Mouse (Mus musculus) hindbrain, embryonic 12.5 days (tissue): ENCODE results near the gene Nxpe5. TPM values are rescaled to one million over a fixed set of nuclear protein-coding genes. Genes with fewer than 3 reads are reported as not detected.

Experiments used
- ATAC-seq: fragments of 200-750 bp; cut with Nextera tagmentation; 2 replicates; pipeline ENCODE4 v1.8.0; 2017; ENCODE audit warnings: moderate TSS enrichment; ENCODE audit not compliant: low FRiP score
- H3K27ac ChIP-seq: fragments of 300-500 bp; sonication (generic); 2 replicates; pipeline ENCODE4 v1.5.1; 2016; ENCODE audit warnings: mild to moderate bottlenecking
- H3K27me3 ChIP-seq: fragments of 300-500 bp; sonication (generic); 2 replicates; pipeline ENCODE4 v1.6.1; 2016; ENCODE audit warnings: mild to moderate bottlenecking
- H3K36me3 ChIP-seq: fragments of 300-500 bp; sonication (generic); 2 replicates; pipeline ENCODE4 v1.6.1; 2016; ENCODE audit warnings: mild to moderate bottlenecking
- H3K4me1 ChIP-seq: fragments of 300-500 bp; sonication (generic); 2 replicates; pipeline ENCODE4 v1.6.1; 2016
- H3K4me2 ChIP-seq: fragments of 300-500 bp; sonication (generic); replicated peaks from 2 replicates; pipeline ENCODE4 v1.6.1; 2016; ENCODE audit warnings: mild to moderate bottlenecking
- H3K4me3 ChIP-seq: fragments of 300-500 bp; sonication (generic); 2 replicates; pipeline ENCODE4 v1.5.1; 2016; ENCODE audit warnings: mild to moderate bottlenecking
- H3K9ac ChIP-seq: fragments of 300-500 bp; sonication (generic); 2 replicates; pipeline ENCODE4 v1.6.1; 2016; ENCODE audit warnings: mild to moderate bottlenecking, moderate library complexity
- H3K9me3 ChIP-seq: fragments of 300-500 bp; sonication (generic); replicated peaks from 2 replicates; pipeline ENCODE4 v1.6.1; 2016; ENCODE audit warnings: mild to moderate bottlenecking
- WGBS: fragments of 180-500 bp; shearing (Covaris S2); methylation state at CpG from one replicate; pipeline ENCODE4 v1.1.7; 2016; 5-methylcytosine and 5-hydroxymethylcytosine counted together
- polyA plus RNA-seq: library from polyadenylated mRNA; unstranded; fragments of >200 nt; fragmentation: Nextera tagmentation; extraction: Ambion mirVana; gene quantifications from 2 replicates; pipeline ENCODE4 v1.2.1, GENCODE M21; 2016

Nxpe5 gene
- polyA plus RNA-seq, 1 experiment from 2014 or later = not detected

DNA sequence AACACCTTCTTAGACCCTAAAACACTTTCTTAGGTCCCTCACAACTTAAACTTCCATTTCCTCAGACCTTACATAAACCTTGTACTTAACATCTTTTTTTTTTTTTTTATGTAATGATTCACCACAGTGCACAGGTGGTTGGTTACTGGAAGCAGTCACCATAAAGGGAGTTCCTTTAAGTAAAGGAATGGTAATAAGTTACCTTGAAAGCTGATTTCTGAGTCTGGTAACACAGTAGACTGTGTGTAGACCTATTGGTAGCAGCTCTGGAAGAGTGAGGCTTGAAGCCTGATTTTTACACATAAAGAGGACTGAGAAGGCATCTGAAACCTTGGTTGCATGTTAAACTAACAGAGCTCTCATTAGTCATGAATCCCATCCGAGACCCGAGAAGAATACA is 5.8 kb upstream of the Nxpe5 start:
- H3K27me3 ChIP-seq = no peaks in the 10 kb centered on the region
- H3K9ac ChIP-seq = no peak overlapping the region
- WGBS = 67% methylated on average over 2 of the region's 2 CpGs

GRCm38 (mm10) chr5:138222111-138222510 is 3.6 kb upstream of the Nxpe5 start:
- no peaks in the 10 kb centered on the region for H3K27me3 ChIP-seq
- no peak for ATAC-seq
- no peaks in the 10 kb centered on the region for H3K4me1 ChIP-seq
- WGBS = 25% methylated on average over 4 of the region's 4 CpGs
- H3K36me3 ChIP-seq = no peaks in the 10 kb centered on the region
- no peak overlapping the region for H3K9ac ChIP-seq
- H3K4me3 ChIP-seq = no peak overlapping the region
- no peak overlapping the region for H3K27ac ChIP-seq
- H3K4me2 ChIP-seq = no peak overlapping the region
- peaks cover 5% of the 10 kb centered on the region; the same call in 1 of the 2 replicates for H3K9me3 ChIP-seq

More for the DNA sequence above, 5.8 kb upstream of the Nxpe5 start:
- no peaks in the 10 kb centered on the region for H3K36me3 ChIP-seq
- no peak overlapping the region for H3K4me3 ChIP-seq
- H3K9me3 ChIP-seq = peaks cover 10% of the 10 kb centered on the region; the same call in 1 of the 2 replicates
- no peak overlapping the region for H3K27ac ChIP-seq
- no peak overlapping the region for H3K4me2 ChIP-seq
- ATAC-seq = no peak
- no peaks in the 10 kb centered on the region for H3K4me1 ChIP-seq

DNA sequence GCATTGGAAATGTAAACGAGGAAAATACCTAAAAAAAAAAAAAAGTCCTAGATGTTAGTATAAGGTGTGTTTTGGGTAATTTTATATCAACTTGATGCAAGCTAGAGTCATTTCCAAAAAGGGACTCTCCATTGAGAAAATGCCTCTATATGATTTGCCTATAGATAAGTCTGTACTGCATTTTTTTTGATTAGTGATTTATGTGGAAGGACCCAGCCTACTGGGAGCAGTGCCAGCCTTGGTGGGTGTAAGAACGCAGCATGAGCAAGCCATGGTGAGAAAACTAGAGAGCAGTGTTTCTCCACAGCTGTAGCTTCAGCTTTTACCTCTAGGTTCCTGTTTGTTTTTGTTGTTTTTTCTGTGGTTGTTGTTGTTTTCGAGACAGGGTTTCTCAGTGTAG is 2.4 kb upstream of the Nxpe5 start:
- H3K27me3 ChIP-seq = no peaks in the 10 kb centered on the region
- no peak overlapping the region for H3K9ac ChIP-seq
- H3K4me3 ChIP-seq = no peak overlapping the region
- H3K27ac ChIP-seq = no peak overlapping the region
- H3K4me2 ChIP-seq = no peak overlapping the region
- no peak for ATAC-seq
- 67% methylated on average over 3 of the region's 3 CpGs for WGBS
- no peaks in the 10 kb centered on the region for H3K4me1 ChIP-seq
- no peaks in the 10 kb centered on the region for H3K9me3 ChIP-seq
- H3K36me3 ChIP-seq = no peaks in the 10 kb centered on the region

DNA sequence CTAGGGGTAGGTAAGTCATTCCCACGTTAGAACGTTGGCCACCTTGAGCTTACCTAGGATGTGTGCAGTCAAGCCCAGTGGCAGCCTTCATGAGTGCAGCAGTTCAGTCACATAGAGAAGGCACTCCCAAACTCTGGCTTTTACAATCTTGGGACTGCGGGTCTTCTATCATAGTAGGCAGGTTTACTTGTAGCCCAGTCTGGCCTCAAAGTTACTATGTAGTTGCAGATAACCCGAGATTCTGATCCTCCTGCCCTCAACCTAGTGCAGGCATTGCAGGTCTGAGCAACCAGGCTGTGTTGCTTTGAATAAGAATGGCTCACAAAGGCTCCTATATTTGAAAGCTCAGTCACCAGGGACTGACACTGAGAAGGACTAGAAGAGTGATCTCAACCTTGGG is 793 bp downstream of the Nxpe5 start:
- Histone ChIP-seq H3K36me3 (no peaks in the 10 kb centered on the region), H3K9me3 (no peaks in the 10 kb centered on the region), H3K9ac (no peak overlapping the region), H3K4me2 (no peak overlapping the region), H3K4me1 (no peaks in the 10 kb centered on the region), H3K27ac (no peak overlapping the region), H3K27me3 (no peaks in the 10 kb centered on the region), H3K4me3 (no peak overlapping the region)
- 81% methylated on average over 4 of the region's 4 CpGs for WGBS
- no peak for ATAC-seq

DNA sequence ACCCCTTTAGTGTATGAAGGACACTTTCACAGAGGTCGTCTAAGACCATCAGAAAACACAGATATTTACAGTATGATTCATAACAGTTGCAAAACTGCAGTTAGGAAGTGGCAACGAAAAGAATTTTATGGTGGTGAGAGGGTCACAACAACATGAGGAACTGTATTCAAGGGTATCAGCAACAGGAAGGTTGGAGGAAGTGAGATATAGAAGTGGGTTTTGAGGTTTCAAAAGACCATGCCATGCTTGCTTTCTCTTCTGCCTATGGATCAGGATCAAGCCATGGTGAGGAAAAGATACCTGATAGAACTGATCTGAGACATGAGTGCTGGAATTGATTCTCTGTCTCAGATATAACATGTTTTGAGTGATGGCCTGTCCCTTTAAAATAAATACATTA is 1.7 kb downstream of the Nxpe5 start:
- ATAC-seq = no peak
- 79% methylated on average over 2 of the region's 2 CpGs for WGBS
- Histone ChIP-seq H3K4me1 (no peaks in the 10 kb centered on the region), H3K9me3 (no peaks in the 10 kb centered on the region), H3K27me3 (no peaks in the 10 kb centered on the region), H3K4me3 (no peak overlapping the region), H3K9ac (no peak overlapping the region), H3K36me3 (no peaks in the 10 kb centered on the region), H3K27ac (no peak overlapping the region), H3K4me2 (no peak overlapping the region)

DNA sequence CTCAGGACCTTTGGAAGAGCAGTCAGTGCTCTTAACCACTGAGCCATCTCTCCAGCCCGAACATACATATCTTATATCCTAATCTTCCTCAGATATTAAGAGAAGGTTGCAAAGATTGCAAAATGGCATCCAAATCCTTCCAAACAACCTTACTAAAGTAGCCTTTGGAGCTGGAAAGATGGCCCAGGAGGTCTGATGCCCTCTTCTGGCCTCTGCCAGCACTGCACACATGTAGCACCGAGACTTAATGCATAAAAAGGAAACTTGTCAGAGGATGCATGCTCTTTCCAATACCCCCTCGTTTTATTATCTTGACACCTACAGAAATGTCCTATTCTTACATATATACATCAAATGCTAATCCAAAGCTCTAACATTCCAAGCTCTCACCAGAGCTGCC is 2.3 kb downstream of the Nxpe5 start:
- Histone ChIP-seq H3K4me1 (no peaks in the 10 kb centered on the region), H3K4me3 (no peak overlapping the region), H3K4me2 (no peak overlapping the region), H3K9ac (no peak overlapping the region), H3K27ac (no peak overlapping the region), H3K9me3 (no peaks in the 10 kb centered on the region), H3K36me3 (no peaks in the 10 kb centered on the region), H3K27me3 (no peaks in the 10 kb centered on the region)
- 59% methylated on average over 3 of the region's 3 CpGs for WGBS
- ATAC-seq = no peak

- no peaks in the 10 kb centered on the region for H3K9me3 ChIP-seq
- 88% methylated on average over 3 of the region's 3 CpGs for WGBS
- no peak overlapping the region for H3K4me2 ChIP-seq
- no peaks in the 10 kb centered on the region for H3K4me1 ChIP-seq
- no peak overlapping the region for H3K27ac ChIP-seq
- H3K9ac ChIP-seq = no peak overlapping the region
- ATAC-seq = no peak
- H3K27me3 ChIP-seq = no peaks in the 10 kb centered on the region
- H3K36me3 ChIP-seq = no peaks in the 10 kb centered on the region
- H3K4me3 ChIP-seq = no peak overlapping the region
Observed at GRCm38 (mm10) chr5:138229511-138229910, 3.8 kb downstream of the Nxpe5 start.

GRCm38 (mm10) chr5:138233778-138234177 is 8.1 kb downstream of the Nxpe5 start:
- no peak overlapping the region for H3K9ac ChIP-seq
- H3K4me1 ChIP-seq = no peaks in the 10 kb centered on the region
- no peak overlapping the region for H3K4me3 ChIP-seq
- no peaks in the 10 kb centered on the region for H3K27me3 ChIP-seq
- H3K4me2 ChIP-seq = no peak overlapping the region
- WGBS = 86% methylated on average over 2 of the region's 2 CpGs
- no peaks in the 10 kb centered on the region for H3K9me3 ChIP-seq
- no peak overlapping the region for H3K27ac ChIP-seq
- H3K36me3 ChIP-seq = no peaks in the 10 kb centered on the region
- no peak for ATAC-seq

DNA sequence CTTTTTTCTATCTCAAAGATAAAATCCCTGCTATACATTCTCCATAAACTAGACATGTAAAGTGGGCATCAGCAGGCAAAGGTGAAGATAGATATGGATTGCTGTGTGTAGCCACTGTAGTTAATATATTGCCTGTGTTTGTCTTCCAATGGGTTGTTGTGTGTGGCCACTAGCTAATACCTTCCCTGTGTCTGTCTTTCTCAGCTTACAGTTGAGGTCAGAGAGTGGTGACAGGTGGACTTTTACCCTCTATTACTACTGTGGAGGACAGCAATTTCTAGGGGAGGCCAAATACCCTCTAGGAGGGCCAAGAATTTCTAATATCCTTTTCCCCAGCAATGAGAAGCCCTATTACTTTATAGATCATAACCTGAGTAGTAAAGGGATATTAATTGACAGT is 8.5 kb downstream of the Nxpe5 start:
- Histone ChIP-seq H3K27me3 (no peaks in the 10 kb centered on the region), H3K27ac (no peak overlapping the region), H3K4me2 (no peak overlapping the region), H3K4me1 (no peaks in the 10 kb centered on the region), H3K36me3 (no peaks in the 10 kb centered on the region), H3K9ac (no peak overlapping the region), H3K4me3 (no peak overlapping the region), H3K9me3 (no peaks in the 10 kb centered on the region)
- no peak for ATAC-seq

DNA sequence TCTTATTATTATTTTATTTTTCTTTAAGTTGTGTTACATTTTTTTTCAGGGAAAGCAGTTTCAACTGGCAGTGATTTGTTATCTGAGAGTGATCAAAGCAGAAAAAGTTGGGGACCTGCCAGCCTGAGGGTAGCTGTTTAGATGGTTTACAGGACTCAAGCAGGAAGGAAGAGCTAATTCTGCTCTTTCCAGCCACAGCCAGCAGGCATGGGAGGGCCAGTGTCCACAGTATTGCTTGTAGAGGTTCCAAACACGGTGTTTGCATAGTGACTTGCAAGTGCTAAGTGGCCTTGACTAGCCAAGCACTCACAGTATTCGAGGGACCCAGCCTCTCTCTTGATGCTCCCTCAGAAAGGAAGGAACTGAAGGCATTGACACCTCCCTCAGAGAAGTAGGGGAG is 15.8 kb downstream of the Nxpe5 start:
- no peaks in the 10 kb centered on the region for H3K36me3 ChIP-seq
- H3K4me1 ChIP-seq = no peaks in the 10 kb centered on the region
- H3K9me3 ChIP-seq = no peaks in the 10 kb centered on the region
- H3K27ac ChIP-seq = no peak overlapping the region
- no peak overlapping the region for H3K4me2 ChIP-seq
- no peak overlapping the region for H3K4me3 ChIP-seq
- 39% methylated on average over 2 of the region's 2 CpGs for WGBS
- no peak for ATAC-seq
- no peaks in the 10 kb centered on the region for H3K27me3 ChIP-seq
- no peak overlapping the region for H3K9ac ChIP-seq

DNA sequence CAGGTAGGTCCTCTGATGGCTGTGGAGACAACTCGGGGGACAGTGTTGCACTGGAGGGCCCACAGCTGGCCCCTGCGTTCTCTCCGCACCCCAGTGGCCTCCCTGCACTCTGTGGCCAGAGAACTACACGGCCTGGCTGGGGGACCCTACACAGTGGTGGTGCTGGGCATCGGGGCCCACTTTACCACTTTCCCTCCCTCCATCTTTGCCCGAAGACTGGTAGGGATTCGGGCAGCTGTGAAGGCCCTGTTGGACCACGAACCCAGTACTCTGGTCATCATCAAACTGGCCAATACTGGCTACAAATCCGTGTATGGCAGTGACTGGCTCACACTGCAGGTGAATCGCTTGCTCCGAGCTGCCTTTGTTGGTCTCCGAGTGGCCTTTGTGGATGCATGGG is 25.4 kb downstream of the Nxpe5 start:
- Histone ChIP-seq H3K4me1 (peaks cover 8% of the 10 kb centered on the region), H3K9ac (no peak overlapping the region), H3K36me3 (no peaks in the 10 kb centered on the region), H3K4me3 (no peak overlapping the region), H3K27me3 (no peaks in the 10 kb centered on the region), H3K9me3 (no peaks in the 10 kb centered on the region), H3K27ac (no peak overlapping the region), H3K4me2 (no peak overlapping the region)
- ATAC-seq = no peak
- 82% methylated on average over 12 of the region's 12 CpGs for WGBS

- H3K4me2 ChIP-seq = no peak overlapping the region
- H3K4me3 ChIP-seq = no peak overlapping the region
- H3K4me1 ChIP-seq = peaks cover 12% of the 10 kb centered on the region
- WGBS = 82% methylated on average over 3 of the region's 3 CpGs
- H3K36me3 ChIP-seq = peaks cover 2% of the 10 kb centered on the region; the same call in 1 of the 2 replicates
- no peak overlapping the region for H3K27ac ChIP-seq
- no peaks in the 10 kb centered on the region for H3K27me3 ChIP-seq
- no peak for ATAC-seq
- H3K9ac ChIP-seq = no peak overlapping the region
- no peaks in the 10 kb centered on the region for H3K9me3 ChIP-seq
Observed at GRCm38 (mm10) chr5:138253061-138253460, 27.4 kb downstream of the Nxpe5 start.

GRCm38 (mm10) chr5:138255353-138256093 is 29.8 kb downstream of the Nxpe5 start, which contains the start of gene Lamtor4:
Gene Lamtor4, plus strand, starts transcription at chr5:138255482.
- peak within 1 kb of the TSS; percentile 79 for H3K27ac ChIP-seq
- H3K4me1 ChIP-seq = peaks cover 14% of the 10 kb centered on the region
- under 1% methylated on average over 38 of the region's 38 CpGs for WGBS
- peak within 1 kb of the TSS; percentile 79 for H3K4me2 ChIP-seq
- ATAC-seq = peak; percentile 99
- H3K36me3 ChIP-seq = peaks cover 25% of the 10 kb centered on the region
- peak within 1 kb of the TSS; percentile 67 for H3K4me3 ChIP-seq
- H3K9me3 ChIP-seq = no peaks in the 10 kb centered on the region
- H3K9ac ChIP-seq = peak within 1 kb of the TSS; percentile 75
- H3K27me3 ChIP-seq = no peaks in the 10 kb centered on the region
